Mouse (Mus musculus) layer of hippocampus, postnatal 14 days (tissue): ENCODE data around the gene Sf3a1. TPM values are rescaled to one million over a fixed set of nuclear protein-coding genes. Genes with fewer than 3 reads are reported as not detected.
"Not testable (repeated sequence)": the region's sequence is repeated elsewhere in the genome, so short reads cannot be mapped to it uniquely, and the experiment has no call there.

ENCODE experiments used
- DNase-seq, 2 experiments: peaks; one replicate each; pipeline ENCODE4 v3.0.0; 2021 to 2022; ENCODE audit warnings: low spot score in 2 of 2, mixed read lengths in 1 of 2
- total RNA-seq, 2 experiments: library from RNA; stranded (reverse); gene quantifications; 2 replicates each; pipeline ENCODE4 v1.2.3; 2021

Sf3a1 gene
- total RNA-seq, 2 experiments from 2014 or later, result 68.8 to 72.5 TPM

DNA sequence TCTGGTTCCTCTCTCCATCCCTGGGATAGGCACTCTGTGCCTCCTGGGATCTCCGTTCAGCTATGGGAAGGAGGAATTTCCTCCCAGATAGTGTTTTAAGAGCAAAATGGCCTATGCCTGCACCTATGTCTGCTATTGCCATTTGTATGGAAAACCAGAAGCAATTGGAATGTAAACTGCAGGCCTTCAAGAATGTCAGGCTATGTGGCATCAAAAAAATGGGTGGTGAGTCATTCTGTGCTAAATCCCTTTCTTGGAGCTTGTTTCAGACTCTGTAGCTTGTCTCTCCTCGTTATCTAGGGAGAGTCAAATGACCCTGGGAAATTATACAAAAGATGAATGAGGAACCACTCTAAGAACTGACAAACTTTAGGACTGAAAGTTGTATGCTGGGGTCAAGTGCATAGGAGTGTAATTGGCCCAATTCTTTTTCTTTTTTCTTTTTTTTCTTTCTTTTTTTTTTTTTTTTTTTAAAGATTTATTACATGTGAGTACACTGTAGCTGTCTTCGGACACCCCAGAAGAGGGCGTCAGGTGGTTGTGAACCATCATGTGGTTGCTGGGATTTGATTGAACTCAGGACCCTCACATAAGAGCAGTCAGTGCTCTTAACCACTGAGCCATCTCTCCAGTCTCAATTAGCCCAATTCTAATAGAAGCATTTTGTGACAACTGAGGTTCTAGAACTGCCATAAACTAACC lies 24.3 kb downstream of the Sf3a1 start:
- no peak for DNase-seq

- DNase-seq, result not testable (repeated sequence)
Observed at GRCm38 (mm10) chr11:4185480-4185879, 25.3 kb downstream of the Sf3a1 start.

DNA sequence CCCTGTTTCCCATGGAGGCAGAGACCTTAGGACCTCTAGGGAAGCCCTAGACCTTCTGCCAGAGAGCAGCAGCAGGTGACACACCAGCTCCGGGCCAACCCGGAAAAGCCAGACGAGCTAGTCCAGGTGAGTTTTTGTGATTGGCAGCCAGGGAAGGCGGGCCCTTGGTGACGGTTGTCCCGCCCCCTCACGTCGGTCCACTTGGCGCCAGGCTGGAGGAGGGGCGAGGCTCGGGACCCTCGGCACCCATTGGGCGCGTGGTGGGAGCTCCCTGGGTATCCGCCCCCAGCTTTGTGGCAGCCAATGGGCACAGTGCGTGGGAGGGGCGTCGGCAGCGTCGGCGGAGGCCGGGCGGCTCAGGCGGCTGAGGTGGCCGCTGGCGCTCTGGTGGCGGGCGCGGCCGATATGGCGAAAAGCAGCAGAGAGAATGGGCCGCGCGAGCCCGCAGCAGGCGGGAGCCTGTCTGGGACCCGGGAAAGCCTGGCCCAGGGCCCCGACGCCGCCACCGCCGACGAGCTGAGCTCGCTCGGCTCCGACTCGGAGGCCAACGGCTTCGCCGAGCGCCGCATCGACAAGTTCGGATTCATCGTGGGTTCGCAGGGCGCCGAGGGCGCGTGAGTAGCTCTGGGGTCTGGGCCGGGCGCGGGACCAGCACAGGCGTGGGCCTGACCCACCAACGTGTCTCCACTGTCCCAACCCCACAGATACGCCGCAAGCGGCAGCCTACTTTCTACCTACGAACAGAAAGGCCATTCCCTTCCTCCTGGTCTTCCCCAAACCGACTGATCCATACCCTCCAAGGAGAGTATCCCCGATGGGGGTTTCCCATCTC lies 26.6 kb downstream of the Sf3a1 start, which contains the start of gene Tbc1d10a:
Gene Tbc1d10a (plus strand): TSS at position 304 of the 832 bp plus-strand sequence.
- peak; percentile 96 to 98 for DNase-seq

- DNase-seq, result no peak
Observed at GRCm38 (mm10) chr11:4187318-4187700, 27.2 kb downstream of the Sf3a1 start.

GRCm38 (mm10) chr11:4189182-4189581 lies 29.0 kb downstream of the Sf3a1 start:
- DNase-seq, result no peak

GRCm38 (mm10) chr11:4190677-4191076 lies 30.5 kb downstream of the Sf3a1 start:
- DNase-seq, result no peak

DNA sequence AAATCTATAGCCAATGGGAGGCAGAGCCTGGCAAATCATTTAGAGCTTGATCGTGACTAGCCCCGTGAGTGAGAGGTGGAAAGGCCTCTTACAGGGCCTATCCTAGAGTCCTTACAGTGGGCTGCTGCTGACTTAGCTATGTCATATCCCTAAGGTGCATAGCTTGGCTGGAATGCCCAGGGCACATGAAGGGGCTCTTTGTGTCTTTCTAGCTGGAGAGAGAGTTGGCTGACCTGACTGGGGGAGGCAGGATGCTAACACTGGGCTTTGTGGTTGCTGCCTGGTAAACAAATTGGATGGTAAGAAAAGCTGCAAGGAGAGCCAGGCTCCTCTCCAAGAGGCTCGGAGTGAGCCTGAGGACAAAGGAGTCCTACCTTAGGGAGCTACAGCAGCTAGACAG lies 32.6 kb downstream of the Sf3a1 start:
- no peak for DNase-seq

DNA sequence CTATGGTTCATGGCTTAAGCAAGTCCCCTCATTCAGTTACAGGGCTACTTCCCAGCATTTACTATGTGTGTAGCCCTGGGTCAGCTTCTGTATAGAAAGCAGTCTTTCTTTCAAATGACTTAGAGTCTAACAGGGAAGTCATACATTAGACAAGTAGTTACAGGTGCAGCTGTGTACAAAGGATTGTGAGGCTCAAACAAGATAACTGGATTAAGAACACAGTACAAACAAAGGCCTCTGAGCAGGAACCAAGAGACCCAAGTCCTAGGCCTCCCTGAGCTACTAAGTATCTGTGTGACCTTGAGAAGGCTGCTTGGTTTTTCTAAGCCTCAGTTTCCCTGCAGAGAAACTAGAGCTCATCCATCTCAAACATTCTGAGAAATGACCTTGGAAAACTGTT lies 33.3 kb downstream of the Sf3a1 start:
- DNase-seq, result no peak

- DNase-seq, result no peak
Observed at GRCm38 (mm10) chr11:4195597-4196031, 35.5 kb downstream of the Sf3a1 start.

GRCm38 (mm10) chr11:4196636-4197035 lies 36.5 kb downstream of the Sf3a1 start:
- no peak for DNase-seq

DNA sequence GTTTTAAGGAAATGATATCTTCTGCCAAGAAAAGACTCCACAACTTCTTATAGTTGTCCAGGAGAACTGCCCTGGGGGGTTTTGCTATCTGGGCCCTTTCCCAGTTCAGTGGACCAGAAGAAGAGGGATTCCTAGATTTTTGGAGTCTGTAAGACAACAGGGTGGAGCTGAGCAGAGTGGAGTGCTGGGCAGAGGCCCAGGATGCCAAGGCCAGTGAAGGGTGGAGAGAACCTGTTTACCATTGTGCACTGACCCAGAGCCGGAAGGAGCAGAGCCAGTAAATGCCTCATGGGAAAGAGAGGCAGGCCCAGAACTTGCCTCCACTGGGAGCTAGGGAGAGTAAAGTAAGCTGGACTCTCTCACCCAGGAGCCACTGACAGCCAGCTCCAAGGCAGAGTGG lies 37.5 kb downstream of the Sf3a1 start:
- no peak for DNase-seq

DNA sequence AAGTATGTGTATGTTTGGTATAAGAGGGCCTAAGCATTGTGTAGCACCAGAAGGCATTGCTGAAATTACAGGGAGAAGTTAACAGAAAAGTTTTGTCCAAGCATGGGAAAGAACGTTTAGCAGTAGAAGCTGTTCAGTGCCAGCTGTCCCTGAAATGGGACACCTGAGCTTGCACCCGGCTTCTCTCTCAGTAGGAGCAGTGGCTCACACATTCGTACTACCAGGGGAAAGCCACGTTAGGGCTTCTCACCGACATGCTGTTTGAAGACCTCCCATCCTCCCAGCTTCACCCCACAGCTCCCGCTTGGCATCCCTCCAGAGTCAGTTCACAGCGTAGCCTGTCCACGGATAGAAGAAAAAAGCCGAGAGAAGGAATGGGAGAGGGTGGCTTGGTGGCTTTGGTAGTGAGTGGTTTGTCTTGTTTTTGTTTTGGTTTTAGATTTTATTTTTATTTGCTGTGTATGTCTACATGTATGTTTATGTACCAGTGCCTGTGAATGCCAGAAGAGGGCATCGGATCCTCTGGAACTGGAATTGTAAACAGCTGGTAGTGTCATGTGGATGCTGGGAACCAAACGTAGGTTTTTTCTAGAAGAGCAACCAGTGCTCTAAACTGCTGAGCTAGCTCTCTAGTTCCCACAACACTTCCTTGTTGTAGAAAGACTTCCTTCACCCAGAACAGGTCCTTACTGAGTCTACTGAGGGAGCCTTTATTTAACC lies 42.0 kb downstream of the Sf3a1 start:
- no peak for DNase-seq

GRCm38 (mm10) chr11:4202995-4203704 lies 43.0 kb downstream of the Sf3a1 start:
- DNase-seq, result no peak

GRCm38 (mm10) chr11:4203705-4204074 lies 43.5 kb downstream of the Sf3a1 start:
- DNase-seq, result no peak

- DNase-seq, result no peak
Observed at GRCm38 (mm10) chr11:4205097-4205655, 45.0 kb downstream of the Sf3a1 start.

DNA sequence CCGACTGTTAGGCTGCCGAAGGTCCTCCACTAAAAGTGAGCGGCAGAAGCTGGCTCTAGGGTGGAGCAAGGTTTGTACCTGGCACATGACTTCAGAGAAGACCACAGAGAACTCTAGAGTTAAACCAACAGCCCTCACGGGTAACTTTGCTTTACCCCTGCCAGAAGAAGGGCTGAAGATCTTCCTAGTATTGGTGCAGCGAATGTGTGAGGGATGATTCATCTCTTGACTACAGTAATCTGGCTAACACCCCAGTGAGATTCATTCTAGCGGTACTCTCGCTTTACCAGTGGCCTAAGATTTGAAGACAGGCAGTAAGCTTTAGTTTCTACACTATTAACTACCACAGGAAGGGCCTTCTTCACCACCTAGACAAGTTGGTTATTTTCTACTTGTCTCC lies 45.8 kb downstream of the Sf3a1 start:
- no peak for DNase-seq

- DNase-seq, result no peak
Observed at GRCm38 (mm10) chr11:4206563-4206962, 46.4 kb downstream of the Sf3a1 start.

DNA sequence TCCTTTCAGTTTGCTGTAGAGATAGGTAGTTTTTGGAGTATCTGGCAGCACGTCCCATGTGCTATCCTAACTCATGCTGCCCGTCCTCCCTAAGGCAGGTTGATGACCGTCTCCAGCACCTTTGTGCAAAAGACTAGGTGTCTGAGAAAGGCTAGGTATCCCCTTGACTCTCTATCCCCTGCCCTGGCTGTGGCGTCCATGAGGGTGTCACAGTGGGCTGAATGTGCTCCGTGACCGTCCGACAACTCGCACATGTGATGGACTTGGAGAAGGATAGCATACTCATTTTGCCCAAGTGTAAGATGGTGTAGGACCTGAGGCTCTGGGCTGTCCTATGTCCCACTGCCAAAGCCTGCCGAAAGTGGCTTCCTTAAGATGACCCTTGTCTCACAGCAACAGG lies 47.5 kb downstream of the Sf3a1 start:
- DNase-seq, result no peak

- no peak for DNase-seq
Observed at GRCm38 (mm10) chr11:4209556-4209955, 49.4 kb downstream of the Sf3a1 start.

DNA sequence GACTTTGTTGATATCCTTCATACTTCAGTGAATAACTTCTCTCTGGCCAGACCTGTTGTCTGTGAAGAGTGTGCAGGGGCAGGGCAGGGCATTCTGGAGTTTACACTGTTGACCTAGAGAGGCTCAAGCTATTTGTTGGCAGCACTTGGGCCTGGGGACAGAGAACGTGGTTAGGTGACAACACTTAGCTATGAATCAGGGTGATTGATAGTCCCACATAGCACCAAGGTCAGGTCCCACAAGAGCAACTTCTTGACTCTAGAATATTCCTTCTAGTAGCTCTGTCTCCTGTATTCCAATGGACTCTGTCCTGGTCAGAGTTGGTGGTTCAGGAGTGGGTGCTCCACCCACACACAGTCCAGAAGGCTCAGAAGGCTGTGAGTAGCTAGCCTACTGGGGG lies 50.6 kb downstream of the Sf3a1 start:
- no peak for DNase-seq

DNA sequence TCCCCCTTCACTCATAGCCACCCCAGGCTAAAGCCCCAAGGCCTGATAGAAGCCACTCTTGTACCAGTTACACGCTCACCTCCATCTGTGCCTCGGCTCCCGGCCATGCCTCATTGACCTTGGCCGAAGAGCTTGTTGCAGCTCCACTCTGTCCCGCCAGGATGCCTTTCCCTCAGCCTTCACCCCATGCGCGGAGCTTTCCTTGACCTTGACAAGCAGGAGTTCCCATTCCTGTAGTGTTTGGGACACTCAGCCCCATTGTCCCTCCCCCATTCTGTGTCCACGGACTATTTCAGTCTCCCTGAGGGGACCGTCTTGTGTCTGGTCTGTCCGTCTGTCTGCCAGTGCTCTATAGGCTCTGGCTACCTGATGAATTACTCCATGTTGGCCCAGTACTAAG lies 53.0 kb downstream of the Sf3a1 start:
- DNase-seq, result no peak
